12 mouse cellular contexts compared by ENCODE assay signal in the genomic region with DNA sequence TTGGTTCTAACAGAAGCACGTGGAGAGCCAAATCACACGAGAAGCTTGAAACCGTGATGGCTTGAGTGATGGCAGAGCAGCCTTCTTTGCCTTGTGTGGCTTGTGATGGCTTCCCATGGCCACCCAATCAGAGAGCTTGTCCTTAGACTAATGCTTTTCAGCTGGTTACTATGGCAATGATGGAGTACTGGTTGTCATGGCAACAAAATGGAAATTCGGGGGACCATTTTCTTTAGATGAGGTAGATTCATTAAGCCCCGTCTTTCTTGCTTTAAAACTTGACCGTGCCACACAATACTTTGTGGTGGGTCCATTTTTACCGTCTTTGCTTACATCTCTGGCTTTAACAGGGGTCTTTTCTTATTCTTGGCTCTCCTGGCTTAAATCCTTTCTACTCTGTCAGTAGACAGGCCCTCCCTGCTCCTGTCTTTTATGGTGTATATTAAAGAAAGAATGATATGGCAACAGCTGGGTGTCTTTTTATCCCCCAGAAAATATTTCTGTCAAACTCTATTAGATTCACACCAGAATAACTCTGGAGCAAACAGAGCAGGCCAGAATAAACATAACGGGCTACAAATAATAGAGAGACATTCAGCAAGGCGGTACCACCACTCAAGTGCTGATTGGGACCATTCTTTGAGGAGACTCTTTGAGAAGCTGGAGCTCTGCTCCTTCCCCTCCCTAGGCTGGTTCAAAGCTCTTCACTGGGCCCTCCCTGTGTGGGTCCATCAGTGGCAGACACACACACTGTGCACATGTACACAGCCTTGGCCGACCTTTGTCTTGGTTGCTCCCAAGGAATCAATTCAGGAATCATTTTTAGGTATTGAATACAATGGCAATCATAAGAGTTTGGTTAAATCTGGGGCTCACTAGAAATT. TPM values are rescaled to one million over a fixed set of nuclear protein-coding genes. Genes with fewer than 3 reads are reported as not detected.
DNase-seq lines count a peak whose midpoint lies in the region; ATAC-seq and TF ChIP-seq lines count a peak whose summit lies in the region.
"Had no signal": no experiment of that assay in that cellular context is flagged by ENCODE, and none has a peak within 500 bp of the region (broad histone marks: within the 10 kb centered on the region; RNA-seq: fewer than 3 reads in every experiment).

No protein-coding gene starts in this region.

- WGBS in kidney, postnatal 0 days, result 69% methylated on average over 10 of the region's 10 CpGs
- 26% methylated on average over 10 of the region's 10 CpGs for WGBS in forebrain, embryonic 13.5 days
- 35% methylated on average over 10 of the region's 10 CpGs for WGBS in neural tube, embryonic 15.5 days

- no peak for TF ChIP-seq CTCF in kidney, postnatal 0 days (IDR thresholded peaks at IDR 0.05; ENCODE audit: low read depth)

- H3K27me3 ChIP-seq in kidney, postnatal 0 days (ENCODE audit: insufficient read depth, low read length), result no peaks in the 10 kb centered on the region
- H3K27me3 ChIP-seq in forebrain, embryonic 13.5 days, result no peaks in the 10 kb centered on the region
- no peaks in the 10 kb centered on the region for H3K27me3 ChIP-seq in neural tube, embryonic 15.5 days (replicated peaks)
- H3K27me3 ChIP-seq: heart, embryonic 13.5 days had no signal

- no peaks in the 10 kb centered on the region for H3K9me3 ChIP-seq in kidney, postnatal 0 days (replicated peaks; ENCODE audit: low read length)
- no peaks in the 10 kb centered on the region for H3K9me3 ChIP-seq in forebrain, embryonic 13.5 days (replicated peaks)
- H3K9me3 ChIP-seq in neural tube, embryonic 15.5 days (replicated peaks), result no peaks in the 10 kb centered on the region
- H3K9me3 ChIP-seq: heart, embryonic 13.5 days had no signal

- H3K4me1 ChIP-seq in kidney, postnatal 0 days (replicated peaks; ENCODE audit: insufficient read depth, low read length), result no peaks in the 10 kb centered on the region
- H3K4me1 ChIP-seq in forebrain, embryonic 13.5 days, result peaks cover 16% of the 10 kb centered on the region
- H3K4me1 ChIP-seq in neural tube, embryonic 15.5 days, result peaks cover 8% of the 10 kb centered on the region; the same call in 1 of the 2 replicates
- H3K4me1 ChIP-seq: heart, embryonic 13.5 days had no signal

- peak; percentile 60 for DNase-seq in kidney, postnatal 0 days (ENCODE audit: low spot score)
- no peak for DNase-seq in kidney, postnatal 14 days
- peak; percentile 22 to 39 for DNase-seq in layer of hippocampus, postnatal 10 days (ENCODE audit: low spot score in 2 of 2)
- no peak for DNase-seq in adrenal gland, adult (ENCODE audit: inconsistent age in 2 of 2, low spot score in 1 of 2)
- DNase-seq in cerebellum, adult 11-12 months, result no peak
- DNase-seq in heart, adult 11 months, result no peak
- DNase-seq: liver had no signal

- no peak overlapping the region for H3K9ac ChIP-seq in kidney, postnatal 0 days (ENCODE audit: low read depth, low read length)
- H3K9ac ChIP-seq in forebrain, embryonic 13.5 days, result no peak overlapping the region
- no peak overlapping the region for H3K9ac ChIP-seq in neural tube, embryonic 15.5 days (replicated peaks)
- H3K9ac ChIP-seq: heart, embryonic 13.5 days had no signal

- H3K4me3 ChIP-seq in kidney, postnatal 0 days (replicated peaks; ENCODE audit: low read depth, low read length), result no peak overlapping the region
- no peak overlapping the region for H3K4me3 ChIP-seq in forebrain, embryonic 13.5 days
- H3K4me3 ChIP-seq in neural tube, embryonic 15.5 days (replicated peaks), result no peak overlapping the region
- H3K4me3 ChIP-seq: heart, embryonic 13.5 days had no signal

- H3K4me2 ChIP-seq in kidney, postnatal 0 days (ENCODE audit: low read length), result no peak overlapping the region
- H3K4me2 ChIP-seq in forebrain, embryonic 13.5 days, result peak overlapping the region; percentile 27; the same call in 1 of the 2 replicates
- H3K4me2 ChIP-seq in neural tube, embryonic 15.5 days, result no peak overlapping the region
- H3K4me2 ChIP-seq: heart, embryonic 13.5 days had no signal

- no peak for ATAC-seq in kidney, postnatal 0 days (replicated peaks; ENCODE audit: low FRiP score, low read depth)
- peak; percentile 96 for ATAC-seq in forebrain, embryonic 13.5 days
- peak; percentile 92 for ATAC-seq in neural tube, embryonic 15.5 days (ENCODE audit: low FRiP score)
- ATAC-seq: Patski had no signal

- H3K36me3 ChIP-seq in kidney, postnatal 0 days (ENCODE audit: insufficient read depth, low read length), result no peaks in the 10 kb centered on the region
- H3K36me3 ChIP-seq in forebrain, embryonic 13.5 days (ENCODE audit: poor library complexity, severe bottlenecking), result no peaks in the 10 kb centered on the region
- no peaks in the 10 kb centered on the region for H3K36me3 ChIP-seq in neural tube, embryonic 15.5 days
- H3K36me3 ChIP-seq: heart, embryonic 13.5 days had no signal

- H3K27ac ChIP-seq in kidney, postnatal 0 days, result no peak overlapping the region
- H3K27ac ChIP-seq in forebrain, embryonic 13.5 days, result peak overlapping the region; percentile 69; the same call in 1 of the 2 replicates
- H3K27ac ChIP-seq in neural tube, embryonic 15.5 days (replicated peaks), result peak overlapping the region; percentile 34
- H3K27ac ChIP-seq: heart, embryonic 13.5 days; macrophage had no signal

RNA-seq across cellular contexts. Expression of gene BC048403, which starts 25.7 kb away (rescaled TPM):
- polyA plus RNA-seq in kidney, postnatal 0 days (2015; fragmentation: Nextera tagmentation; extraction: Ambion mirVana), result 3.2 and 3.5 TPM in 2 replicates
- 1.7 and 2.3 TPM in 2 replicates for polyA plus RNA-seq in forebrain, embryonic 13.5 days (2015; fragmentation: Nextera tagmentation; extraction: Ambion mirVana)
- 1 to 10 TPM; 6.8 to 8.0 TPM for total RNA-seq in layer of hippocampus, postnatal 10 days (2021)
- polyA plus RNA-seq in neural tube, embryonic 15.5 days (2015; fragmentation: Nextera tagmentation; extraction: Ambion mirVana), result 2.3 and 2.8 TPM in 2 replicates

Comparison
In these comparisons a context has a peak if more than half of its experiments do, and no peak if none do; other contexts are left out.
1. DNase-seq: peak in kidney, postnatal 0 days (single experiment) and layer of hippocampus, postnatal 10 days (2 of 2); none in kidney, postnatal 14 days (single experiment), adrenal gland, adult (0 of 2), cerebellum, adult 11-12 months (single experiment) and heart, adult 11 months (single experiment).